Mouse (Mus musculus) ovary, postnatal 14 days (tissue): Measurements from ENCODE around the gene Taok2.

Experiments used
- DNase-seq: peaks from one replicate; pipeline ENCODE4 v3.0.0; 2022; ENCODE audit warnings: low spot score

The Taok2 gene

GRCm38 (mm10) chr7:126870520-126870891 lies 14.0 kb downstream of the Taok2 start:
- no peak for DNase-seq

DNA sequence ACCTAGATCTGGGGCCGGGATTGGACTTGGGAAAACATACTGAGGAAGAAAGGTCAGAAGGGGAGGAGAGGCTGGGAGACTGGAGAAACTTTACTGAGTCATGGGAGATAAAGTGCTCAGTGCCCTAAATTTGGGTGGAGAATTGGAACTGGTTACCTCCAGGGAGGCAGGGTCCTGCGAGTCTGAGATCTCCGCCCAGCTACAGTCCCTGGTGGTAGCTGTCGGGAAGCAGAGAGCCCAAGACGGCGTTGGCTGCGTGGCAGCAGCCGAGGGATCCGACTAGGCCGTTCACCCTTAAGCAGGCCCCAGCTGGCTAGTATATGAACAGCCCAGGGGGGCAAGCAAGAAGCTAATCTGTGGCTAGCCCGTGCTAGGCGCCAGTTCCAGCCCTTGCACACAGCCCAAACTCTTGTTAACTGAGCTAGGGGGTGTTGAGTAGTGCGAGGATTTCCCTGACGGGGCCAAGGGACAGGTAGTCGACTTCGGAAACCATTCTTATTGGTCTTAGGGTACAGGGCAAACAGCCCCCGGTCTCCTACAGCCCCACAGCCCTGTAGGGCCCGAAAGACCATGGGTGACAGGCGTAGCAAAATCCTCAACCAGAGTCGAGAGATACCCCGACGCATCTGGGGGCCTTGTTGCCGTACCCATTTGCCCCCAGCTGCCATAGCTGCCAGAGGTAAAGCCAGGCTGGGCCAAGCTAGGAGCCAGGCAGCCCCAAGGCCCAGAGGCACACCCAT lies 14.6 kb downstream of the Taok2 start:
- DNase-seq, result no peak

GRCm38 (mm10) chr7:126868003-126868402 lies 16.5 kb downstream of the Taok2 start:
- no peak for DNase-seq

GRCm38 (mm10) chr7:126867534-126867933 lies 17.0 kb downstream of the Taok2 start:
- no peak for DNase-seq

DNA sequence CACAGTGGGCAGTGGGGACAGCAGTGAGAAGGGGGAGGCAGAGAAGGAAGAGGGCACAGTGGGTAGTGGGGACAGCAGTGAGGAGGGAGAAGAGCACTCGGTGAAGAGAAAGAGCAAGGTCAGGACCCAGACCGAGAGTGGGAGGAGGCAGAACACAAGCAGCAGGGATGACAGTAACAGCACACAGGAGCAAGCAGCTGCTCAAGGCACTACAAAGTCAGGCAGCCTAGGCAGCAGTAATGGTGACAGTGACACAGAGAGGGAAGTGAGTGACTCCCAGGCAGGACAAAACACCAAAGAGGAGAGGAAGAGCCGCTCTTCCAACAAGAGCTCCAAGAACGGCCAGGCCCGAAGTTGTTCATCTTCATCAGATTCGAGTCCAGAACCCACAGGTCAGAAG lies 20.7 kb downstream of the Taok2 start:
- DNase-seq, result no peak

DNA sequence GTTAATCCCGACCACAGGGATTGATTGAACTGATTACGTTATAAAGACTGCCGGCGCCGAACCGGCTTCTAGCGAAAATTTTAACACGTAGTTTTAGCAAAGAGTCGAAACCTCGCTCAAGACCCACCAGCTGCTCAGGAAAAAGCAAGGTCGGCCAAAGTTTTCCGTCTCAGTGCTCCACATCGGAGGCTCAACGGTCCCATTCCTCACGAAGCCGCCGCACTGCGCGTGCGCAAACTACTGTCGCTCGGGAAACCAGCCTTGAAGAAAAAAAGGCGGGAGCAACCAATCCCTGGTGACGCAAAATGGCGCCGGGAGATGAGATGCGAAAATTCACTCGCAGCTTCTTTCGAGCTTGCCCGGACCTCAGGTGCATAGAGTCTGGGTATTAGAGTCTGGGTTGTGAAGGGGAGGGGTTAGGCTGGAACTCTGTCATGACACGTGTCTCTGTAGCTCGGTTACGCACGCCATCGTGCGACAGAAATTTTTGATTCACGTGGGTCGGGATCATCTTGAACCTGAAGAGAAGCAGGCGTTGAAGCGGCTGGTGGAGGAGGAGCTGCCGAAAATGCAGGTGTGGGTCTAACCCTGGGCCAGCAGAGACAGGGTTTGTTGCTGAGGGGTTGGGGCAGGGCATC lies 22.2 kb downstream of the Taok2 start, which contains the start of gene Ino80e:
Gene Ino80e, minus strand, starts transcription at position 231 of the 638 bp plus-strand sequence.
- peak; percentile 91 for DNase-seq

- peak; percentile 91 for DNase-seq
Measured at GRCm38 (mm10) chr7:126861429-126862130, 22.9 kb downstream of the Taok2 start, which contains the start of gene Hirip3. TSS of gene Hirip3 (plus strand) at chr7:126861972.

DNA sequence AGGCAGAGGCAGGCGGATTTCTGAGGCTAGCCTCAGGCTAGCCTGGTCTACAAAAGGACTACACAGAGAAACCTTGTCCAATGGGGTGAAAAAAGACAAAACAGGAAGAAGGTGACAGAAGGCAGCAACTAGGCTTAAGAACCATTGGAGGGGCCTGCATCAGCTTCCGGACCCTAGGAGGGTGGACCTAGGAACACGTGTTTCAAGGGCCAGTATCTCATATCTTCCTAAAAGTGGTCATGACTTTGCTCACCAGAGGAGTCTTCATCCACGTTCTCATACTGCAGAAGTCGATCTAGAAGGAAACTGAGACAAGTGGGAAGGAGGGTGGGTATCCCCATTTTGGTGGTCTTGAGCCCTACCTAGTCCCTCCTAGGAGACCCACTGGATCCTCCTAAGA lies 23.5 kb downstream of the Taok2 start:
- DNase-seq, result no peak

DNA sequence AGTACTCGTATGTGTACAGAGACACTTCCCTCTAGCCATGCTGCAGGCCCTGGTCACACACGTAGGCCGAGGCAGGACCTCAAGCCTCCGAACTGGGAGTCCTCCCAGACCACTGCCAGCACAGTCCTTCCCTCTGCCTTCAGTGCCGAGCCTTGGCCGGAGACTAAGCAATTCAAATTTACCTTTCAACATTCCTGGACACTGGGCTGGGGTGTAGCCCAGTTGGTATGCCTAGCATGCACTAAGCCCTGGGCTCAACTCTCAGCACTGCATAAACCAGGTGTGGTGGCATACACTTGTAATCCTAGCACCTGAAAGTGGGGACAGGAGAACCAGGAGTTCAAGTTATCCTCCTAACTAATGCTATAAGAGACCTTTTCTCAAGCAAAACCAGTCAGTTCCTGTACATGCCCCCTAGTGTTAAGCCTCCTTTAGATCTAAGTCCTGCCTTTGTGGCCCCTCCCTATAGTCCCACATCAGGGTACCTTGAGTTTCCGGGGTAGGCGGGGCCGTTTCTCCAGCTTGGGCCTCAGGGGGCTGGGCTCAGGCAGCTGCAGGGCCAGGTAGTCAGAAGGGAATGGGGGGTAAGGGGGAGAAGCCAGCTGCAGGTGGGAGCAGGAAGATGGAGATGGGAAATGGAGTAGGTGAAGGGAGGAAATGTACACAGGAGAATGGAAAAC lies 27.6 kb downstream of the Taok2 start:
- DNase-seq, result no peak

DNA sequence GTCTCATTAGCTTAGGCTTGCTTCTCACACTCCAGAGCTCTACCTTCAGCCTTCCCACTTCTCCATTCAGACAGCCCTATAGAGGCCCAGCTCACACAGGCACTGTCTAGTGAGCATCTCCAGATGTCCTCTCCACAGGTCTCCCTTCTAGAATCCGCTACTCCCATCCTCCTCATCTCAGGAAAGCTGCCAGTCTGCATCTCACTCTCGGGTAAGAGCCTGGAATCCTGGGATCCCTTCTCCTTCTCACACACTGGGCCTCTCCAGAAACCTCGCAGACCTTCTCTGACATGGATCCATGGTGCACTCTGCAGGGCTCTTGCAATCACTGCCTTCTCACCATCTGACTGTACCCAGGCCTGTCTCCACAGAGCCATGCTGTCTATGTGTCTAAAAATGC lies 28.9 kb downstream of the Taok2 start:
- no peak for DNase-seq

DNA sequence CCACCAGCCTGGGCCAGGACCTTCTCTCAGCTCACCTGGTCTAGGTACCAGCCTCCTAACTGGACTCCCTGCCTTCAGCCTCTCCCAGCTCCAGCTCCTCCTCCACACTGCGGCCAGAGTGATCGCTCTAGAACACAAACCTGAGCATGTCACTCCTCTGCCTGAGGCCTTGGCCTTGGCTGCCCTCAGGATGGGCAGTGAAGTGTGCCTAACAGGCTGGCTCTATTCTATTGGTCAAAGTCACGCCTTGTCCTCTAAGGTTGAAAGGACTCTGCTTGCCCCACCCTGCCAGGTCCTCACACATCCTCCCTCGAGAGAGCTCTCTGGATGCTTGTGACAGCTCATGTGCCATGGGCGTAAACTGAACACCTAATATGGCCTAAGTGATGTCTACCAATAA lies 31.0 kb downstream of the Taok2 start:
- DNase-seq, result no peak

- DNase-seq, result no peak
Measured at GRCm38 (mm10) chr7:126851192-126851591, 33.3 kb downstream of the Taok2 start.

DNA sequence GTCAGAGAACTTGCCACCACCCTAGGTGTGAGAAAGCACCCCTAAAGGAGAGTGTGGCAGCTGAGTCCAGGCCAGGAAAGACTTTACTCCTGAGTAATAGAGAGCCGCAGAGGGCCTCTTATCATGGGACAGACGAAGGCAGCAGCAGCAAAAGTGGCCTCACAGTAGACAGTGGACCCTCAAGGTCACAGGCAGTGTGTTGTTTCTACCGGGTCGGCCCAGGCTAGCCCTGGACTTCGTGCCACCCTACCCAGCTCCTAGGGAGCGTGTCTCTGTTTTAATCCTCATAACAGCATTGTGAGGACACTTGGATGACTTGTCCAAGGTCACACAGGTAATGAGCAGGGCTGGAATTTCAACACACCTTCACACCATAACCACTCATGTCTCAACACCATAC lies 34.3 kb downstream of the Taok2 start:
- no peak for DNase-seq

DNA sequence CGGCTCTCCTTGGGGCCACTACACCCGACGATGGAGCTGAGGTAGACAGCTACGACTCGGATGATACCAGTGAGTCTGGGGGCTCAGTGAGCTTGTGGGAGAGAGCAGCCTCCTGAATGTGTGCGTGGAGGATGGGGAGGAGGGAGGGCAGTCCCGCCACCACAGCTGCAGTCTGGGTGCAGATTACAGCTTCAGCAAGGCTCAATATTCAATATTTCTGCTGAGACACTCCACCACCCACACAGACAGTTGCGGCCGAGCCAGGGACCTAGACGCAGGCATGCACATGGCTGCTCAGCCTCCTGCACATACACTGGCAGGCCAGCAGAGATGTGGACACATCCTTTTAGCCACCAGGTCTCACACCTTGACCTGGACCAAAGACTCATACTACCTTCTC lies 35.7 kb downstream of the Taok2 start:
- DNase-seq, result no peak

GRCm38 (mm10) chr7:126847421-126848398 lies 36.8 kb downstream of the Taok2 start:
- no peak for DNase-seq

- DNase-seq, result no peak
Measured at GRCm38 (mm10) chr7:126847116-126847420, 37.4 kb downstream of the Taok2 start, which contains the start of gene Doc2a. TSS of gene Doc2a (plus strand) at chr7:126847416.

DNA sequence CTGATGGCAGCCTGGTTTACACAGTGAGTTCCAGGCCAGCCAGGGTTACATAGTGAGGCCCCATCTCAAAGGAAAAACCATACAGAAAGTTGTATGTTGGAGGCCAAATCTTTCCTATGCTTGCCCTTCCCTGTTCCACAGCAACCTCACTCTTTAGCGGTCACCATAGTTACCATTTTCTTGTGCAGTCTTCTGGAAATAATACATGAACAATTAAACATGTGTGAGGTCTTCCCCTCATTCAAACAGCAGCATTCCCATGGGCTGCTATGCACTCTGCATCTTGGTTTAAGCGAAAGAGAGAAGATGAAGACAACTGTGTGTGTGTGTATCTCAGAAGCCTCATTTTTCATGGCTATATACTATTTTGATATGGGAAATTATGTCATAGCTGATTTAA lies 39.0 kb downstream of the Taok2 start:
- DNase-seq, result no peak

GRCm38 (mm10) chr7:126843276-126843675 lies 41.2 kb downstream of the Taok2 start:
- no peak for DNase-seq

- no peak for DNase-seq
Measured at GRCm38 (mm10) chr7:126833294-126833693, 51.2 kb downstream of the Taok2 start.

DNA sequence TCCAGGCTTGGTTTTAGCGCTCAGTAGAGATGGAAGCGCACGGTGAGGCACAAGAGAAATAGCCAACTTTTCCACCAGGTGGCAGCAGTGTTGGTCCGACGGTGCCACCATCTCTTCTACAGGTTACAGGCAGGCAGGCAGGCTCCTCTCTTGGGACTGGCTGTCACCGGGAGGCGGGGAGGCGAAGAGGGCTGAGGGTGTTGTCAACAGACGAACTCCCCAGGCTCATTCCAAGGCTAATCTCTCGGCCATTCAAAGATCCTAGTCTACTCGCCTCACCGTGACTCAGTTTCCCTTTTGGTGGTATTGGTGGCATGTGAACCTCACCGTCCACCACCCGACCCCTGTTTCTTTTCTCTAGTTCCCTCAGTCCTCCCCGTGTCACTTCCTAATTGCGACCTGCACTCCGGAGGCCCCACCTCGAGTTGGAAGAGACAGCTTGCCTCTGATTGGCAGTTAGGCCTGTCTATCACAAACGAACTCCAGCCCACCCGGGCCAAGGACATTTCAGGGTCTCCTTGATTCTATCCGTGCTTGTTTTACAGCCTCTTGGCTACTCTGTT lies 52.4 kb downstream of the Taok2 start:
- peak; percentile 64 for DNase-seq

- no peak for DNase-seq
Measured at GRCm38 (mm10) chr7:126831539-126831938, 53.0 kb downstream of the Taok2 start, which contains the start of gene 4930451I11Rik. TSS of gene 4930451I11Rik (minus strand) at chr7:126831639.
